Mouse (Mus musculus): ENCODE measurements around the gene Fam50a. TPM values are rescaled to one million over a fixed set of nuclear protein-coding genes. Genes with fewer than 3 reads are reported as not detected.
A peak's percentile ranks its signal among the peaks of the same experiment; 100 is the strongest.

The Fam50a gene
- total and polyA plus RNA-seq, 2 experiments from 2014 or later = 9.4 to 57.2 TPM

- ATAC-seq (ENCODE audit: low FRiP score) = peak; percentile 25
- Histone ChIP-seq H3K9me3 (ENCODE audit: low read length) (no peaks in the 10 kb centered on the region), H3K4me1 (ENCODE audit: insufficient read depth, low read length) (no peaks in the 10 kb centered on the region), H3K36me3 (ENCODE audit: insufficient read depth, low read length) (peaks cover 2% of the 10 kb centered on the region; the same call in 1 of the 2 replicates), H3K4me2 (ENCODE audit: low read depth, low read length, poor library complexity, severe bottlenecking) (peak overlapping the region; percentile 57), H3K27ac (ENCODE audit: low read depth, low read length) (peak overlapping the region; percentile 82), H3K4me3 (ENCODE audit: low read depth, low read length) (peak overlapping the region; percentile 48), H3K9ac (replicated peaks; ENCODE audit: low read length, poor library complexity, severe bottlenecking) (peak overlapping the region; percentile 63), H3K27me3 (ENCODE audit: insufficient read depth, low read length) (no peaks in the 10 kb centered on the region)
- 54% methylated on average over 5 of the region's 5 CpGs for whole genome bisulfite sequencing
- no peak for TF ChIP-seq CTCF (IDR thresholded peaks at IDR 0.05)
- DNase-seq (ENCODE audit: low spot score) = no peak
These were observed 29.8 kb upstream of the Fam50a start for GRCm38 (mm10) chrX:74283092-74283437.

DNA sequence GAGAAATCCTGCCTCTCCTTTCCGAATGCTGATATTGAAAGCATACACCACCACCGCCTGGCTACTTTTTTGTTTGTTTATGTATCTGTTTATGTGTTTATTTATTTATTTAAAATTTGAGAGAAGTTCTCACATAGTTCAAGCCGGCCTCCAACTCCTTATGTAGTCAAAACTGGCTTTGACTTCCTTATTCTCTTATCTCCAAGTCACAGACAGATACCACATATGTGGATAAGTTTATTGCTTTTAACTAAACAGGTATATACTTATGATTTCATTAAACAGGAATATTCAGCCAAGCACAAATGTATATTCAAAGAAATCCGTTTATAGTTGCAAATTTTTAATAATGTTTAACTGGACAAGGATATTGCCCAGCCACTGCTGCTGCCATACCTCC, 19.4 kb upstream of the Fam50a start:
- Histone ChIP-seq H3K4me1 (ENCODE audit: insufficient read depth, low read length) (no peaks in the 10 kb centered on the region), H3K9ac (replicated peaks; ENCODE audit: low read length, poor library complexity, severe bottlenecking) (no peak overlapping the region), H3K4me2 (ENCODE audit: low read depth, low read length, poor library complexity, severe bottlenecking) (no peak overlapping the region), H3K4me3 (ENCODE audit: low read depth, low read length) (no peak overlapping the region), H3K27ac (ENCODE audit: low read depth, low read length) (no peak overlapping the region), H3K27me3 (ENCODE audit: insufficient read depth, low read length) (no peaks in the 10 kb centered on the region), H3K36me3 (ENCODE audit: insufficient read depth, low read length) (no peaks in the 10 kb centered on the region; the same call in 1 of the 2 replicates), H3K9me3 (ENCODE audit: low read length) (0 out of 2 replicates have a peak, but pooled peaks cover 3% of the 10 kb centered on the region)
- WGBS = 71% methylated on average over 4 of the region's 4 CpGs
- no peak for DNase-seq (ENCODE audit: low spot score)
- no peak for ATAC-seq (ENCODE audit: low FRiP score)
- TF ChIP-seq CTCF (IDR thresholded peaks at IDR 0.05) = no peak

GRCm38 (mm10) chrX:74296538-74297448, 16.0 kb upstream of the Fam50a start, which contains the start of gene Atp6ap1:
Gene Atp6ap1 (plus strand): TSS chrX:74297097.
- WGBS = 23% methylated on average over 35 of the region's 37 CpGs
- H3K4me3 ChIP-seq (ENCODE audit: low read depth, low read length) = peak within 1 kb of the TSS; percentile 53
- peak within 1 kb of the TSS; percentile 64 for H3K4me2 ChIP-seq (ENCODE audit: low read depth, low read length, poor library complexity, severe bottlenecking)
- no peak for TF ChIP-seq CTCF (IDR thresholded peaks at IDR 0.05)
- DNase-seq (ENCODE audit: low spot score) (peak; percentile 96), ATAC-seq (ENCODE audit: low FRiP score) (peak; percentile 98)
- no peaks in the 10 kb centered on the region for H3K27me3 ChIP-seq (ENCODE audit: insufficient read depth, low read length)
- peak within 1 kb of the TSS; percentile 84 for H3K27ac ChIP-seq (ENCODE audit: low read depth, low read length)
- no peaks in the 10 kb centered on the region for H3K4me1 ChIP-seq (ENCODE audit: insufficient read depth, low read length)
- no peaks in the 10 kb centered on the region for H3K36me3 ChIP-seq (ENCODE audit: insufficient read depth, low read length)
- H3K9ac ChIP-seq (replicated peaks; ENCODE audit: low read length, poor library complexity, severe bottlenecking) = peak within 1 kb of the TSS; percentile 73
- 0 out of 2 replicates have a peak, but pooled peaks cover 3% of the 10 kb centered on the region for H3K9me3 ChIP-seq (ENCODE audit: low read length)

DNA sequence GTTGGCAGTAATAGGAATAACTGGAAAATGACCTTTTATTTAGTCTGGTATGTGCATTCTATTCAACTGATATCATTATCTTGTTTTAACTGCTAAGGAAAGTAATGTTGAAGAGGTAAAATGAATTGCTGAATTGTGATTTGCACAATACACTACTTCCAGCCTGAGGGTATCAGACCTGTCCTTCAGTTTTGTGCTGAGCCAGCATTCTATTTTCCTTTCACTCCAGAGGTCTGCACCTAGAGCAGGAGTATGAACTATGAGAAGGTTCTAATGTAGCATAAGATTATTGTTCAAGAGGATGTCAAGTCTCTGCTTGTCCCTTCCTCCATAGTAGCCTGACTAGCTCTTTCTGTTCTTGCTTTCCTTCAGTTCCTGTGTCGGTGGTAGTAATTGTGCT, 14.5 kb upstream of the Fam50a start:
- WGBS = 92% methylated on average over 1 of the region's 1 CpGs
- H3K27ac ChIP-seq (ENCODE audit: low read depth, low read length) = no peak overlapping the region
- H3K9me3 ChIP-seq (ENCODE audit: low read length) = 0 out of 2 replicates have a peak, but pooled peaks cover 3% of the 10 kb centered on the region
- no peak for TF ChIP-seq CTCF (IDR thresholded peaks at IDR 0.05)
- H3K36me3 ChIP-seq (ENCODE audit: insufficient read depth, low read length) = no peaks in the 10 kb centered on the region
- no peak overlapping the region for H3K9ac ChIP-seq (replicated peaks; ENCODE audit: low read length, poor library complexity, severe bottlenecking)
- DNase-seq (ENCODE audit: low spot score) = no peak
- H3K4me2 ChIP-seq (ENCODE audit: low read depth, low read length, poor library complexity, severe bottlenecking) = no peak overlapping the region
- no peaks in the 10 kb centered on the region for H3K27me3 ChIP-seq (ENCODE audit: insufficient read depth, low read length)
- no peak for ATAC-seq (ENCODE audit: low FRiP score)
- H3K4me3 ChIP-seq (ENCODE audit: low read depth, low read length) = no peak overlapping the region
- H3K4me1 ChIP-seq (ENCODE audit: insufficient read depth, low read length) = no peaks in the 10 kb centered on the region

DNA sequence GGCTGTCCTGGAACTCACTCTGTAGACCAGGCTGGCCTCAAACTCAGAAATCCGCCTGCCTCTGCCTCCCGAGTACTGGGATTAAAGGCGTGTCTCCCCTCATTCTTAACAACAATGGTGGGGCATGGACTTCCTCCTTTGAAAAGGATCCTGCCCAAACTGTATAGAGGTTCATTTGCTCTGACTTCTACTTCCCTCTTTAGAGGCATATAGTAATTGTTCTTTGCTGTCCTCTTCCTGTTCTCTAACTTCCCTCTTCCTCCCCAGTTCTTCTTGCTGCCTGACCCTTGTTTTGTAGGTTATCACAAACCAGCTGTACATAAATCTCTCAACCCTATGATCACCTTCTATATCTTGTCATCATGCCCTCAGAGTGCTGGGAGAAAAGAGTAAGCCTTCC, 13.1 kb upstream of the Fam50a start:
- H3K9me3 ChIP-seq (ENCODE audit: low read length) = 0 out of 2 replicates have a peak, but pooled peaks cover 3% of the 10 kb centered on the region
- H3K4me3 ChIP-seq (ENCODE audit: low read depth, low read length) = no peak overlapping the region
- 65% methylated on average over 3 of the region's 3 CpGs for WGBS
- H3K4me1 ChIP-seq (ENCODE audit: insufficient read depth, low read length) = no peaks in the 10 kb centered on the region
- H3K4me2 ChIP-seq (ENCODE audit: low read depth, low read length, poor library complexity, severe bottlenecking) = no peak overlapping the region
- H3K27ac ChIP-seq (ENCODE audit: low read depth, low read length) = no peak overlapping the region
- H3K9ac ChIP-seq (replicated peaks; ENCODE audit: low read length, poor library complexity, severe bottlenecking) = no peak overlapping the region
- DNase-seq (ENCODE audit: low spot score) (no peak), ATAC-seq (ENCODE audit: low FRiP score) (no peak)
- no peaks in the 10 kb centered on the region for H3K27me3 ChIP-seq (ENCODE audit: insufficient read depth, low read length)
- TF ChIP-seq CTCF (IDR thresholded peaks at IDR 0.05) = no peak
- no peaks in the 10 kb centered on the region for H3K36me3 ChIP-seq (ENCODE audit: insufficient read depth, low read length)

Data from midbrain, postnatal 0 days (tissue).